Mouse (Mus musculus) stomach, postnatal 0 days (tissue): Measurements from ENCODE around the gene Dlgap4.

Experiments used
- CTCF ChIP-seq: IDR thresholded peaks from 2 replicates; pipeline ENCODE4 v1.5.1; 2016; ENCODE audit warnings: antibody characterized with exemption, low read depth, mild to moderate bottlenecking, moderate library complexity
- EP300 ChIP-seq: optimal IDR thresholded peaks from 2 replicates; pipeline ENCODE3; 2016; ENCODE audit warnings: antibody characterized with exemption

DNA sequence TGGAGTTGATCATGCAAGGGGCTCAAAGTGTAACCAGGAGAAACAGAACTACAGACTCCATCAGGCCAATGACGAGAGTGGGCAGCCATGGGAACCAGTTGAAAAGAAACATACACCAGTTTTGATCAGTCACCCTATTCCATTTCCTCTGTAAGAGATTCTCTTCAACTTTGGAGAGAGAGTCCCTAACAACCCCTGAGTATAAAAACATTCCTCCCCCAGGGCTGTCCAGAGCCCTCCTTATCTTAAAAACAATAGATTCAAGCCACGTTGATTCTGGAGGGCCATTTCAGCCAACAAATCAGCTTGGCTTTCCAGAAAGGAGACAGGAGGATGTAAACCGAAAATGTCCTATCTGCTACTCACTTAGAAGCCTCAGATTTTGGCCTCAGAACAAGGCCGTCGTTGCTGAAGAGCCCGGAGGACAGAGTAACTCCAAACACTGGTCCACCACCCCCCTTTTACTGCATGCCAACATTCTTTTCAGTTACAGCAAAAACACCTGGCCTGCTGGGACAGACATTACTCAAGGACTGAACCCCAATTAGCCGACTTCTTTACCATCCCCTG lies 170.6 kb downstream of the Dlgap4 start:
- TF ChIP-seq CTCF (no peak), EP300 (no peak)
